Mouse (Mus musculus): ENCODE measurements around the gene 4931429L15Rik. TPM values are rescaled to one million over a fixed set of nuclear protein-coding genes. Genes with fewer than 3 reads are reported as not detected.
"Not testable (repeated sequence)": the region's sequence is repeated elsewhere in the genome, so short reads cannot be mapped to it uniquely, and the experiment has no call there.

4931429L15Rik gene
- polyA plus RNA-seq (2016; fragmentation: Nextera tagmentation; extraction: Ambion mirVana), result 0.11 TPM in 1 of 2 replicates, not detected in the other

DNA sequence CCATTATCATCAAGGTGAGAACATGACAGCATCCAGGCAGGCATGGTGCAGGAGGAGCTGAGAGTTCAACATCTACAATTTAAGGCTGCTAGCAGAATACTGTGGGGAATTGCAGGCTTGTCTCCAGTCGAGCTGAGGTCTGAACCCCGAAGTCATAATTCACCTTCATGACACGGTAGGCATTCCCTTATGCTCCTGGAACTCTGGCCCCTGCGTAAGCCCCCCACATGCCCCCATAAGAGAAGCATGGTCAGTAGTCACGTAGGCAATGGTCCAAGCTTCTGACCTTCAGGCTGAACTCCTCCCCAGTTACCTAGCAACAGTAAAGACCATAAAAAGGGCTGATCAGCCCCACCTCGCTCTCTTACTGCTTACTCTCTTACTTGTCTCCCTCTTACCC, at the start of gene 4931429L15Rik:
TSS of gene 4931429L15Rik (minus strand) at position 101 of the 400 bp plus-strand sequence.
- peaks cover 13% of the 10 kb centered on the region; the same call in 1 of the 2 replicates for H3K9me3 ChIP-seq (replicated peaks)
- not testable (repeated sequence) for H3K4me3 ChIP-seq; H3K36me3 ChIP-seq; H3K27ac ChIP-seq (replicated peaks); DNase-seq (ENCODE audit: low spot score)
- peaks cover 30% of the 10 kb centered on the region for H3K27me3 ChIP-seq (ENCODE audit: low read depth, poor library complexity, severe bottlenecking)
- 90% methylated on average over 6 of the region's 6 CpGs for WGBS
- peaks cover 23% of the 10 kb centered on the region for H3K4me1 ChIP-seq

DNA sequence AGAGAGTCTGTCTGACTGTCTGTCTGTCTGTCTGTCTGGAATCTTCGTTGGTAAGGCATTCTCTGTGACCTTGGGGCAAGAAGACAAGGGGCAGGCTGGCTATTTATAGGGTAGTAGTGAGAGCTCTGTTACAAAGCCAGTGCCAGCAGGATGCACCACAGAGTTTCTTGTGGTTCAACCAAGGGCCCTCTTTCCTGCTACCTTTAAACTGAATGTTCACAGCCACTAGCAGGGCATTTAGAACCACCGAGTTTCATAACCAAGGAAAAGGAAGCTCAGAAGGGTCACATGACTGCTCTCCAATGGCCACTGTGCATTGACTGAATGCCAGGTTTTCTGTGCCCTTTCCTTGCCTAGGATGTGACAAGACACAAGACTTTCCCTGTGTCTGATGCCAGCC, 42.7 kb upstream of the 4931429L15Rik start:
- 68% methylated on average over 2 of the region's 2 CpGs for WGBS
- no peaks in the 10 kb centered on the region for H3K27me3 ChIP-seq (ENCODE audit: low read depth, poor library complexity, severe bottlenecking)
- H3K4me1 ChIP-seq, result no peaks in the 10 kb centered on the region
- H3K4me3 ChIP-seq, result no peak overlapping the region
- peaks cover 4% of the 10 kb centered on the region; the same call in 1 of the 2 replicates for H3K9me3 ChIP-seq (replicated peaks)
- DNase-seq (ENCODE audit: low spot score), result no peak
- no peaks in the 10 kb centered on the region for H3K36me3 ChIP-seq
- no peak overlapping the region for H3K27ac ChIP-seq (replicated peaks)

DNA sequence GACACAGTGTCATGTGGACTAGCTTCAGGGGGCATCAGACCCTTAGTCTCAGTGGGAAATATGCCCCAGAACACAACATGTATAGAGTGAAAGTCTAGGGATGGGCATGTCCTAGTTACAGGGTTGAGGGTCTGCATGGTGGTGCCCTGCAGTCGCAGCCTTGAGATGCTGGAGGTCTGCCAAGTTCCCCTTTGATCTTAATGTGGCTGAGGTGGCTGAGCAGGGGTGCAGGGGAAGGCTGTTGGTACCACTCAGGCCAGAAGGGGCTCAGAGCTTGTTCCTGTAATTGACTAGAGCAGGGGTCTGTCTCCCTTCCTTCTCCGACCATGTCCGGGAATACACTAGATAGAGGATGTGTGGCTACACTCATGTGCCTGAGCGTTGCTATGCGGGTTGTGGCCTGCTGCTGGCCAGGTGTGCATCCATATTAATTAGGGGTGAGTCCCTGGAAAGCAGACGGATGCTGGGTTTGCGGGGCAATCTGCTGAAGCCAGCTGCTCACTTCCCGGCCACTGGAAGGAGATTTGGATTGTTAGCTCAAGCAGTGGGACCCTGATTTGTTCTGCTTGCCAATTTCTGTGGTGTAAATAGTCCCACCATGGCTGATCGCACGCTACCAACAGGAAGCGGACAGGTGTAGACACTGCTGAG, 41.8 kb upstream of the 4931429L15Rik start:
- H3K27ac ChIP-seq (replicated peaks), result no peak overlapping the region
- DNase-seq (ENCODE audit: low spot score), result no peak
- H3K9me3 ChIP-seq (replicated peaks), result no peaks in the 10 kb centered on the region
- no peak overlapping the region for H3K4me3 ChIP-seq
- H3K27me3 ChIP-seq (ENCODE audit: low read depth, poor library complexity, severe bottlenecking), result no peaks in the 10 kb centered on the region
- H3K4me1 ChIP-seq, result no peaks in the 10 kb centered on the region
- 76% methylated on average over 11 of the region's 11 CpGs for WGBS
- H3K36me3 ChIP-seq, result no peaks in the 10 kb centered on the region

DNA sequence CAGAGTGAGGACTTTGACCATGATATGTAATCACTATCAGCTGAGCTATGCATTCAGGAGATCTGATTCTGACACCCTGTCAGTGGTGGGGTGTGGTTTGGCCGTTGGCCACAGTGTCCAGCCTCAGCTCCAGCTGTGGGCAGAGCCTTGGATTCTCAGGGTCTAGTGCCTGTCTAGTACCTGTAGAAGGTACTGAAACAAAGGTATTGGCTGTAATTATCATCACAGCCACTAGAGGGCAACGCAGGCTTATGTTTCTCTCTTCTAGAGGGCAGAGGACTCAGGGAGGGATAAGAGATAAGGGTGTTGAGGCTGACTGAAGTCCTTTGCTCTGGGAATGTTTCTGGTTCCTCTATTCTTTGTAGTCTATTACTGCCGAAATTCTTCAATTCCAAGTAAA, 34.2 kb upstream of the 4931429L15Rik start:
- H3K4me1 ChIP-seq, result peaks cover 45% of the 10 kb centered on the region
- DNase-seq (ENCODE audit: low spot score), result peak; percentile 55
- H3K27me3 ChIP-seq (ENCODE audit: low read depth, poor library complexity, severe bottlenecking), result peaks cover 40% of the 10 kb centered on the region
- H3K36me3 ChIP-seq, result no peaks in the 10 kb centered on the region
- no peak overlapping the region for H3K4me3 ChIP-seq
- H3K9me3 ChIP-seq (replicated peaks), result no peaks in the 10 kb centered on the region
- WGBS, result 12% methylated on average over 3 of the region's 3 CpGs
- no peak overlapping the region for H3K27ac ChIP-seq (replicated peaks)

DNA sequence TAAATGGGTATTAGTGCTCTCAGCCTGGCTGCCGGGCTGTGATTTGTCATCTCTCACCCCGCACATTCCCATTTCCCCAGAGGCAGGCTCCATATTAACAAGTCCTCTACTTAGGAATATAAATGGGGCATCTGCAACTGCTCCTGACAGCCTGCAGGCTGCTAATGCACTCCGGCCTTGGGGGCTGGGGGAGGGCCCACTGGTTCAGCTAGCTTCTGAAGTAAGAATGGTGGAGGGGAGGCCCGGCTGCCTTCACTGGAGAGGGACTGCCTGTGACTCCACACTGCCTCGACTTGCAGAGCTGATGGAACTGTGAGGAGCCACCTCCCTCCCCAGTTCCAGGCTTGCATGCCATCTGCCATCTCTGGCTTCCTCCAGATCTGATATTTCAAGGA, 33.5 kb upstream of the 4931429L15Rik start:
- Histone ChIP-seq H3K9me3 (replicated peaks) (no peaks in the 10 kb centered on the region), H3K36me3 (no peaks in the 10 kb centered on the region), H3K27me3 (ENCODE audit: low read depth, poor library complexity, severe bottlenecking) (peaks cover 40% of the 10 kb centered on the region), H3K4me3 (no peak overlapping the region), H3K4me1 (peaks cover 45% of the 10 kb centered on the region), H3K27ac (replicated peaks) (no peak overlapping the region)
- 34% methylated on average over 5 of the region's 5 CpGs for WGBS
- no peak for DNase-seq (ENCODE audit: low spot score)

DNA sequence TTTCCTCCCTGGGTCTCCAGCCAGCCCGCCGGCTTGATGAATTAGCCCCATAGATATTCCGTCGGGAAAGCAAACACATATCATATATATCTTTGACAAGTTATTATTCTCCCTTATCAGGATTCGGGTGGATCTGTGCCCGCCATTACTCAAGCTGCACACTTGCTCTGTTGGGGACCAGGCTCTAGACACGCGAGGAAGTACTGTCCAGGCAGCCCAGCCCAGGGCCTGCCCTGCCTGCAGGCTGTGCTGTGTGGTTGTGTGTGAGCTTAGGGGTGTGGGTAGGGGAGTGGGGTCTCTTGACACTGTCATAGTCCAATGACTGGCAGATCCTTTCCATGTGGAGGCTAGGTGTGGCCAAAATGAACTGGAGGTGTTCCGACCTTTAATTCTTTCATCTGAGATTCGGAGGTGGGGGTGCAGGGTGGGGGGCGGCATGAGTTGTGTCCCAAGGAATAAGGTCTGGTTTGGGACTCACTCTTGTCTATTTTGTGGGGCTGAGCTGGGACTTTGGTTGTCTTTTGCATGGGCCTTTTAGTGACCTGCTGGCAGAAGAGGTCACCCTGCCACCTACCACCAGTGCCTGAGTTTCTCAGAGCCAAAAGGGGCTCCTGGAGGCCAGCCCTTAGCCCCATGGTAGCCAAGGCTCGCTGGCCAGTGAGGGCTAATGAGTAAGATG, 33.0 kb upstream of the 4931429L15Rik start:
- Histone ChIP-seq H3K27me3 (ENCODE audit: low read depth, poor library complexity, severe bottlenecking) (peaks cover 40% of the 10 kb centered on the region), H3K4me1 (peaks cover 45% of the 10 kb centered on the region), H3K27ac (replicated peaks) (no peak overlapping the region), H3K4me3 (no peak overlapping the region), H3K36me3 (no peaks in the 10 kb centered on the region), H3K9me3 (replicated peaks) (no peaks in the 10 kb centered on the region)
- no peak for DNase-seq (ENCODE audit: low spot score)
- 64% methylated on average over 12 of the region's 12 CpGs for WGBS

DNA sequence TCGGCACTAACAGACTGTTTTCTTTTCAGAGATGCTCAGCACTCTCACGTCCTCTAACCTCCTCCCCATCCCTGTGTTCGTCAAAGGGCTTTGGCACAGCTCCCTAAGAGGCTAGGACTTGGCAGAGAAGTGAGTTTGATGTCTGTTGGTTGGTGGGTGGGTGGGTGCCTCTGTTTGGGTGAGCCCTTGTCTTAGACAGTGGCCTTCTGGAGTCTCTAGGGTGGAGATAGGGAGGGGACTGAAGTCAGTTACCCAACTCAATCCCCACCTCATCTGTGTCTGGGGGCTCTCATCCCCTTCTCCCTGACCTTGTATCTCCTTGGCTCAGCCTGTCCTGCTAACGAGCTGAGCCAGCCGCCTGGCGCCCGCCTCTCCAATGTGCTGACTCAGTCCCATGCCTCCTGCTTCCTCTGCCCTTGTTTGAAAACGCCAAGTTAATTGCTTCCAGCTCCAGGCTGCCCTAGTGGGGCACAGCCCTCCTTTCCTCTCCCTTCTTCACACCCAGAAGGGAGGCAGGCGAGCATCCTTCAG, 30.7 kb upstream of the 4931429L15Rik start:
- 0 out of 2 replicates have a peak overlapping the region, but pooled peaks have one; percentile 6 for H3K27ac ChIP-seq (replicated peaks)
- H3K9me3 ChIP-seq (replicated peaks), result no peaks in the 10 kb centered on the region
- DNase-seq (ENCODE audit: low spot score), result no peak
- peaks cover 40% of the 10 kb centered on the region for H3K27me3 ChIP-seq (ENCODE audit: low read depth, poor library complexity, severe bottlenecking)
- 59% methylated on average over 9 of the region's 9 CpGs for WGBS
- no peaks in the 10 kb centered on the region for H3K36me3 ChIP-seq
- peaks cover 45% of the 10 kb centered on the region for H3K4me1 ChIP-seq
- H3K4me3 ChIP-seq, result no peak overlapping the region

DNA sequence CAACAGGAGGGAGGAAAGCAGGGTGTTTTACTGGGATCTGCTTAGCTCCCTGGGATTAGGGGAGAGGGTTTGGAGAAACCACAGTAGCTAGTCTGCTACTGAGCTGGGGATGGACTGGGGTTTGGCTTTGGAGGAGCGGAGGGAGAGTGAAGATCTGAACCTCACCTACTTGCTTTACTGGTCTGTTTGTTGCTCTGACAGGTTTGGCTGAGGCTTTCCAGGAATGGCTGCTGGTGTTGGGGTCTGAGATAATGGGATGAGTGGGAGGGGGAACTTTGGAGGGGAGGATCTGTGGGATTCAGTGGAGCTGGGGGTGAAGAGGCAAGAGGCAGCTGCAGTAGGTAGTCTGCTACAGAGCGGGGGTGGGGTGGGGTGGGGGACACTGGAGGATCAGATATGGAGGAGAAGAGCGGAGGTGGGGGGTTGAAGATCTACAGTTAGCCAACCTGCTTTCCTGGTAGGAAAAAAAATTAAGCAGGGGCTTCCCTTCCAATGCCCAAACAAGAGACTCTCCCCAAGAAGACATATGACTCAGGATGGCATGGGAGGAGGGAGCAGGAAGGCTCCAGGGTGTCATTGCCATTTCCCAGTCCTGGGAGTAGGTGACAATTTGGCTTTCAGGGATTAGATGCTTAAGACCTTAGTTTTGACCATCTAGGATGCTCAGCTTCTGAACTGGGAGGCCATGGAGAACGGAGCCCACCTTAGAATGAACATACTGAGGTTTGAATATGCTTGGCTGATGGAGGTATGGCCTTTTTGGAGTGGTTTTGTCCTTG, 26.3 kb upstream of the 4931429L15Rik start:
- 85% methylated on average over 4 of the region's 4 CpGs for WGBS
- Histone ChIP-seq H3K36me3 (no peaks in the 10 kb centered on the region), H3K4me3 (no peak overlapping the region), H3K4me1 (peaks cover 17% of the 10 kb centered on the region), H3K9me3 (replicated peaks) (no peaks in the 10 kb centered on the region), H3K27me3 (ENCODE audit: low read depth, poor library complexity, severe bottlenecking) (peaks cover 13% of the 10 kb centered on the region), H3K27ac (replicated peaks) (no peak overlapping the region)
- no peak for DNase-seq (ENCODE audit: low spot score)

DNA sequence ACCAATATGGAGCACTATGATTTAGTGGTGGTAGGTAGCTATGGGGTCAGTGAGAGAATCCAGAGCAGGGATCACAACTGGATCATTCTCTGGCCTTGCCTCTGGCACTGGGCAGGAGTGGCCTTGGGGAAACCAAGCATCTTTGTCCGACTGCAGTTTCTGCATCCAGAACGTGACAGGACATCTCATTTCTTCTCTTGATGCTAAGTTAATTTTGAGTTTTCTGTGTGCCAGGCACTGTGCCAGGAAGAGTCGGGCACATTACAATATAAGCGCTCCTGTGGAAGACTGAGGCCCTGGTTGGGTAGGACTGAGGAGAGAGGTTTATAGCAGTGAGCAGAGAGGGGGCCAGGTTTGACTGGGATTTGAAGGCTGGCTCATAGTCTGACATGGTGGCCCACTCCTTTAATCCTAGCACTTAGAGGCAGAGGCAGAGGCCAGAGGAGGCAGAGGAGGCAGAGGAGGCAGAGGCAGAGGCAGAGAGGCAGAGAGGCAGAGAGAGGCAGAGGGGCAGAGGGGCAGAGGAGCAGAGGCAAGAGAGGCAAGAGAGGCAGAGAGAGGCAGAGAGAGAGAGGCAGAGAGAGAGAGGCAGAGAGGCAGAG, 19.4 kb upstream of the 4931429L15Rik start:
- DNase-seq (ENCODE audit: low spot score), result no peak

DNA sequence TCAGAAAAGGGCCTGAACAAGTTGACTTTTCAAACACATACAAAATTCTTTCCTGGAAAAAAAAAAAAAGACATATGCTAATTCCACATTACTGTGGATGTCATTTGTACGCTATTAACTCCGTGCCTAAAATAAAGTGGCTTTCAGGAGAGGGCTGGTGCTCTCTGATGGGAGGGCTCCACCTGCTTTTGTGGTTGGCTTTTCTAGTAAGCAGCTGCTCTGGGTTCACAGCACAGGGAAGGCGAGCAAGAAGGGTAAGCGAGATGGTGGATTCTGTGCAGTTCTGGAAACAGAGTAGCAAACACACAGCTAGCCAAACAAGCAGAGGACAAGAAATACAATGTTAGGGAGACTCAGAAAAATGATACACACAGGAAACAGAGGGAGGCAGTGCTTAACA, 18.6 kb upstream of the 4931429L15Rik start:
- whole genome bisulfite sequencing, result 19% methylated on average over 4 of the region's 4 CpGs

More for the DNA sequence above, 19.4 kb upstream of the 4931429L15Rik start:
- H3K27ac ChIP-seq (replicated peaks), result peak overlapping the region; percentile 71
- H3K9me3 ChIP-seq (replicated peaks), result no peaks in the 10 kb centered on the region
- 87% methylated on average over 4 of the region's 4 CpGs for WGBS
- no peaks in the 10 kb centered on the region for H3K36me3 ChIP-seq
- no peak overlapping the region for H3K4me3 ChIP-seq
- H3K4me1 ChIP-seq, result peaks cover 41% of the 10 kb centered on the region
- peaks cover 57% of the 10 kb centered on the region for H3K27me3 ChIP-seq (ENCODE audit: low read depth, poor library complexity, severe bottlenecking)

DNA sequence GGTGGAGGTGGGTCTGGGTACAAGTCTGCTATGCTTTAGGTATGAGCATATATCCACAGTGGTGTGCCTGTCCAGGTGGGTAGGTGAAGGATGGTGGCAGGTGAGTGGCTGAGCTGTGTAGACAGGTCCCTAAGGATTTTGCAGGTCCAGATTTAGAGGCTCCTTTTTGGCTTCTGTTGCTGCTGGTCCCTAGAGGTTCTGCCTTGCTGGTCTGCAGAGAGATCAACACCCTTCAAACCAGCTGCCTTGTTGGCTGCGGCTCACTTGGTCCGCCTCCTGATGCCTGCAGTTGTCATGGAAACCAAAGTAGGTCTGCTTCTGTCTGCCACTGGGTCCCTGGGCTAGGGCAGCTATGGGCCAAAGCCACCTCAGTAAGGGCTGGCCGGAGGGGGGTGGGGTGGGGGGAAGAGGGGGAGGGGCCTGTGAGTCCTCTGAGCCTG, 18.1 kb upstream of the 4931429L15Rik start:
- H3K27me3 ChIP-seq (ENCODE audit: low read depth, poor library complexity, severe bottlenecking), result peaks cover 70% of the 10 kb centered on the region
- no peaks in the 10 kb centered on the region for H3K36me3 ChIP-seq
- H3K9me3 ChIP-seq (replicated peaks), result no peaks in the 10 kb centered on the region
- peak; percentile 71 for DNase-seq (ENCODE audit: low spot score)
- 2% methylated on average over 3 of the region's 3 CpGs for WGBS
- peaks cover 41% of the 10 kb centered on the region for H3K4me1 ChIP-seq
- peak overlapping the region; percentile 71 for H3K27ac ChIP-seq (replicated peaks)
- no peak overlapping the region for H3K4me3 ChIP-seq

More for the DNA sequence above, 18.6 kb upstream of the 4931429L15Rik start:
- DNase-seq (ENCODE audit: low spot score), result no peak
- H3K4me1 ChIP-seq, result peaks cover 41% of the 10 kb centered on the region
- H3K9me3 ChIP-seq (replicated peaks), result no peaks in the 10 kb centered on the region
- peak overlapping the region; percentile 71 for H3K27ac ChIP-seq (replicated peaks)
- no peak overlapping the region for H3K4me3 ChIP-seq
- H3K36me3 ChIP-seq, result no peaks in the 10 kb centered on the region
- H3K27me3 ChIP-seq (ENCODE audit: low read depth, poor library complexity, severe bottlenecking), result peaks cover 64% of the 10 kb centered on the region

DNA sequence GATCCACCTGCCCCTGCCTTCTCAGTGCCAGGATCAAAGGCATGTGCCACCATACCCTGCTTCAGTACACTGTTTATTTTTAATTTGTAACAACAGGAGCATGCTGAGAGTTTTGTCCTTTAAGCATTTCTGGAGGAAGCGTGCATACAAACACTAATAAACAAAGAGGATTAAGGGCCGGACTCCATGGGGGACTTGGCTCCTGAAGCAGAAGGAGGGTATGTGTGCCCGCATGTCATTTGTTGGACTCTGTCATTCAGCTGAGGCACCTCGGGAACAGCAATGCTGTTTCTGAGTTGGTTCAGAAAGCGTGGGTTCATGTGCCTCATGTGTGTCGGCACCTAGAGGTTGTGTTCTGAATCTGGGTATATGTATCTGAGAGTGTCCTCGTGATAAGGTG, 17.5 kb upstream of the 4931429L15Rik start:
- Histone ChIP-seq H3K27ac (replicated peaks) (peak overlapping the region; percentile 70), H3K9me3 (replicated peaks) (no peaks in the 10 kb centered on the region), H3K4me3 (no peak overlapping the region), H3K36me3 (no peaks in the 10 kb centered on the region), H3K4me1 (peaks cover 41% of the 10 kb centered on the region), H3K27me3 (ENCODE audit: low read depth, poor library complexity, severe bottlenecking) (peaks cover 75% of the 10 kb centered on the region)
- 53% methylated on average over 7 of the region's 7 CpGs for WGBS
- no peak for DNase-seq (ENCODE audit: low spot score)
